Mouse (Mus musculus) midbrain, embryonic 14.5 days (tissue): ENCODE results near the gene Tuba1b. TPM values are rescaled to one million over a fixed set of nuclear protein-coding genes. Genes with fewer than 3 reads are reported as not detected.
A peak's percentile ranks its signal among the peaks of the same experiment; 100 is the strongest.

Experiments used
- ATAC-seq: fragments of 200-750 bp; cut with Nextera tagmentation; 2 replicates; pipeline ENCODE4 v1.8.0; 2017; ENCODE audit warnings: moderate number of reproducible peaks, moderate library complexity; ENCODE audit not compliant: low FRiP score, low TSS enrichment
- DNase-seq: peaks from one replicate; pipeline ENCODE4 v3.0.0-alpha.2; 2015
- H3K27ac ChIP-seq: fragments of 300-500 bp; sonication (generic); replicated peaks from 2 replicates; pipeline ENCODE4 v1.5.1; 2014; ENCODE audit warnings: mild to moderate bottlenecking, low read depth, low read length, moderate library complexity
- H3K27me3 ChIP-seq: fragments of 300-500 bp; sonication (generic); 2 replicates; pipeline ENCODE4 v1.6.1; 2014; ENCODE audit warnings: low read length, control low read depth, mixed read lengths; ENCODE audit not compliant: control insufficient read depth, insufficient read depth
- H3K36me3 ChIP-seq: fragments of 300-500 bp; sonication (generic); 2 replicates; pipeline ENCODE4 v1.6.1; 2014; ENCODE audit warnings: low read length, control low read depth; ENCODE audit not compliant: control insufficient read depth, insufficient read depth
- H3K4me1 ChIP-seq: fragments of 300-500 bp; sonication (generic); 2 replicates; pipeline ENCODE4 v1.6.1; 2014; ENCODE audit warnings: mild to moderate bottlenecking, antibody characterized with exemption, low read length, control low read depth; ENCODE audit not compliant: control insufficient read depth, insufficient read depth
- H3K4me2 ChIP-seq: fragments of 300-500 bp; sonication (generic); 2 replicates; pipeline ENCODE4 v1.6.1; 2014; ENCODE audit warnings: mild to moderate bottlenecking, low read length, moderate library complexity
- H3K4me3 ChIP-seq: fragments of 300-500 bp; sonication (generic); replicated peaks from 2 replicates; pipeline ENCODE4 v1.5.1; 2014; ENCODE audit warnings: low read depth, low read length
- H3K9ac ChIP-seq: fragments of 300-500 bp; sonication (generic); replicated peaks from 2 replicates; pipeline ENCODE4 v1.6.1; 2014; ENCODE audit warnings: mild to moderate bottlenecking, low read length, moderate library complexity
- H3K9me3 ChIP-seq: fragments of 300-500 bp; sonication (generic); 2 replicates; pipeline ENCODE4 v1.6.1; 2016; ENCODE audit warnings: low read length, control low read depth, mixed read lengths; ENCODE audit not compliant: control insufficient read depth
- whole genome bisulfite sequencing: fragments of 180-500 bp; shearing (Covaris S2); extraction: QIAGEN DNeasy Blood & Tissue Kit; methylation state at CpG from one replicate; pipeline ENCODE4 v1.1.7; 2014; 5-methylcytosine and 5-hydroxymethylcytosine counted together
- polyA plus RNA-seq: library from polyadenylated mRNA; unstranded; fragments of >200 nt; fragmentation: Nextera tagmentation; extraction: Ambion mirVana; gene quantifications from 2 replicates; pipeline ENCODE4 v1.2.1, GENCODE M21; 2014

Gene Tuba1b
- polyA plus RNA-seq, 1 experiment from 2014 or later = 1,120 TPM

- H3K27ac ChIP-seq = peak overlapping the region; percentile 58; the same call in 1 of the 2 replicates
- peaks cover 12% of the 10 kb centered on the region for H3K4me1 ChIP-seq
- no peak for DNase-seq
- no peak for ATAC-seq
- peaks cover 17% of the 10 kb centered on the region for H3K36me3 ChIP-seq
- H3K9ac ChIP-seq = peak overlapping the region; percentile 68
- peak overlapping the region; percentile 34 for H3K4me3 ChIP-seq
- H3K9me3 ChIP-seq = no peaks in the 10 kb centered on the region
- peak overlapping the region; percentile 83 for H3K4me2 ChIP-seq
- no peaks in the 10 kb centered on the region for H3K27me3 ChIP-seq
- WGBS = 29% methylated on average over 3 of the region's 3 CpGs
Observed at GRCm38 (mm10) chr15:98949607-98949892, 15.2 kb upstream of the Tuba1b start.

DNA sequence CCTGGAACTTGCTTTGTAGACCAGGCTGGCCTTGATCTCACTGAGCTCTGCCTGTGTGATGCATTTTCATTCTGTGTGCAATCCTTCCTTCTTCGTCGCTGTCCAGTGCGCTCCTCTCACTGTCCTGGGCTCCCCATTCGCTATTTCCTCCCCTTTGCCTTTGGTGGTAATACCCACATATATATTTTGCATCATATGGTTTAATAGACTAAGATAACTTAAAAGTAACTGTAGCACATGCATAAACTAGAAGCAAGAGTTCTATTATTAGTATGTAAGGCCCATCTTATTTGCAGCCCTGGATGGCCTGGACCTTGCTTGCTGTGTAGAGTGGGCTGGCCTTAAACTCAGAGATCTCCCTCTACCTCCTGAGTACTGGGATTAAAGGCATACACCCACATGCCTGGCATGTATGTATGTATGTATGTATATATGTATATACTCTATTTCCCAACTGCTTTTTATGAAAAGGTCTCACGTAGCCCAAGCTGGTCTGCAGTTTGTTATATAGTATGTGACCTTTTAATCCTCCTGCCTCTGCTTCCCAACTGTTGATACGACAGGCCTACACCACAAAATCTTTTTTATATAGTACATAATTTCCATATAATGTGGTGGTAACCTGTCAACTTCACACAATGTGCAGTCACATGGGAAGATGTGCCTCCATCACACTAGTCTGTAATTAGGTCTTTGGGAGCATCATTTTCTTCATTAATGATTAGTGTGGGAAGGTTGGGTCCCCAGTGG, 14.7 kb upstream of the Tuba1b start:
- peak overlapping the region; percentile 34 for H3K4me3 ChIP-seq
- H3K27me3 ChIP-seq = no peaks in the 10 kb centered on the region
- peak overlapping the region; percentile 58 for H3K27ac ChIP-seq
- peaks cover 12% of the 10 kb centered on the region for H3K4me1 ChIP-seq
- H3K9ac ChIP-seq = peak overlapping the region; percentile 68
- peaks cover 17% of the 10 kb centered on the region for H3K36me3 ChIP-seq
- no peaks in the 10 kb centered on the region for H3K9me3 ChIP-seq
- DNase-seq = peak; percentile 62
- 46% methylated on average over 6 of the region's 6 CpGs for WGBS
- H3K4me2 ChIP-seq = peak overlapping the region; percentile 83
- ATAC-seq = peak; percentile 15; the same call in 1 of the 2 replicates

GRCm38 (mm10) chr15:98948382-98948781, 14.0 kb upstream of the Tuba1b start:
- Histone ChIP-seq H3K4me2 (peak overlapping the region; percentile 83), H3K27me3 (no peaks in the 10 kb centered on the region), H3K9ac (peak overlapping the region; percentile 68), H3K36me3 (peaks cover 17% of the 10 kb centered on the region), H3K4me1 (peaks cover 12% of the 10 kb centered on the region), H3K4me3 (peak overlapping the region; percentile 34), H3K27ac (peak overlapping the region; percentile 72), H3K9me3 (no peaks in the 10 kb centered on the region)
- DNase-seq (peak; percentile 44), ATAC-seq (no peak)

- no peaks in the 10 kb centered on the region for H3K9me3 ChIP-seq
- DNase-seq (peak; percentile 38), ATAC-seq (0 out of 2 replicates have a peak, but pooled peaks have one; percentile 16)
- 19% methylated on average over 3 of the region's 3 CpGs for WGBS
- peak overlapping the region; percentile 34 for H3K4me3 ChIP-seq
- no peaks in the 10 kb centered on the region for H3K27me3 ChIP-seq
- H3K27ac ChIP-seq = peak overlapping the region; percentile 72
- H3K4me1 ChIP-seq = peaks cover 12% of the 10 kb centered on the region
- peak overlapping the region; percentile 68 for H3K9ac ChIP-seq
- H3K36me3 ChIP-seq = peaks cover 17% of the 10 kb centered on the region
- H3K4me2 ChIP-seq = peak overlapping the region; percentile 83
Observed at GRCm38 (mm10) chr15:98947884-98948283, 13.5 kb upstream of the Tuba1b start.

DNA sequence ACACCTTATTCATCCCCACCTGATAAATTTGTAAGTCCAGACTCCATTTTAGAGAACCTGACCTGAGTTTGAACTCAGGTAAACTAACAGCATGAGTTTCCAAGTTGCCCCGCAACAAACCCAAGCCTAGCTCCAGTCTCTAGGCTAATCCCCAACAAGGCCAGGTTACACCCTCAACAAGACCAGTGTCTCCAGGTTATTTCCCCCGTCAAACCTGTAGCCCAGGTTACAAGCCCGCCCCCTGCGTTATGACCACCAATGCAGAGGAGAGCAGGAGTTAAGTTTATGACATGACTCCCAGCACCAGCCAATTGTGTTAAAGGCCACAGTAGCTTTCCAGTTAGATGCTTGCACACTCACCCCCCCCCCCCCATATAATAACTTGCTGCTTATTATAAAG, 8.8 kb upstream of the Tuba1b start:
- ATAC-seq = no peak
- Histone ChIP-seq H3K36me3 (no peaks in the 10 kb centered on the region), H3K4me3 (no peak overlapping the region), H3K4me1 (peaks cover 8% of the 10 kb centered on the region), H3K27ac (no peak overlapping the region), H3K4me2 (no peak overlapping the region), H3K27me3 (no peaks in the 10 kb centered on the region), H3K9ac (no peak overlapping the region), H3K9me3 (no peaks in the 10 kb centered on the region)
- WGBS = 88% methylated on average over 4 of the region's 4 CpGs
- DNase-seq = no peak

GRCm38 (mm10) chr15:98942081-98942480, 7.7 kb upstream of the Tuba1b start:
- Histone ChIP-seq H3K4me2 (no peak overlapping the region), H3K27me3 (no peaks in the 10 kb centered on the region), H3K9ac (no peak overlapping the region), H3K27ac (no peak overlapping the region), H3K36me3 (no peaks in the 10 kb centered on the region), H3K4me3 (no peak overlapping the region), H3K4me1 (no peaks in the 10 kb centered on the region), H3K9me3 (no peaks in the 10 kb centered on the region)
- WGBS = 77% methylated on average over 4 of the region's 4 CpGs
- ATAC-seq (no peak), DNase-seq (peak; percentile 41)

DNA sequence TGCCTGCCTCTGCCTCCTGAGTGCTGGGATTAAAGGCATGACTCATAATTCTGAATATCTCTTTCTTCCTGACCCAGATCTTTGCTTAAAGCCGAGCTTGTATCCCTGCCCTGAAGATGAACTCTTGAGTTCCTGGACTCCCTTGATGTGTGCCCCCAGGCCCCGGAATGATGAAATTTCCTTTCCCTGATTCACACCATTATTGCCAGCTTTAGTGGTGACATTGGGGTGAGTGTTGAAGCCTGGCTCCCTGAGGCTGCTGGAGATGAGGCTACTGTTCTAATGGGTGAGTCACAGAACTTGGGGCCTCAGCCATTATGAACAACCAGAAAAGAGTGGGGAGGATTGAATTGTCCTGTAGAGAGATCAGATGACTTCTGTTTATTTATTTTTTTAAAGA, 7.2 kb upstream of the Tuba1b start:
- Histone ChIP-seq H3K36me3 (no peaks in the 10 kb centered on the region), H3K4me1 (no peaks in the 10 kb centered on the region), H3K9me3 (no peaks in the 10 kb centered on the region), H3K27me3 (no peaks in the 10 kb centered on the region), H3K27ac (no peak overlapping the region), H3K4me3 (no peak overlapping the region), H3K9ac (no peak overlapping the region), H3K4me2 (no peak overlapping the region)
- 88% methylated on average over 2 of the region's 2 CpGs for WGBS
- ATAC-seq = no peak
- no peak for DNase-seq

DNA sequence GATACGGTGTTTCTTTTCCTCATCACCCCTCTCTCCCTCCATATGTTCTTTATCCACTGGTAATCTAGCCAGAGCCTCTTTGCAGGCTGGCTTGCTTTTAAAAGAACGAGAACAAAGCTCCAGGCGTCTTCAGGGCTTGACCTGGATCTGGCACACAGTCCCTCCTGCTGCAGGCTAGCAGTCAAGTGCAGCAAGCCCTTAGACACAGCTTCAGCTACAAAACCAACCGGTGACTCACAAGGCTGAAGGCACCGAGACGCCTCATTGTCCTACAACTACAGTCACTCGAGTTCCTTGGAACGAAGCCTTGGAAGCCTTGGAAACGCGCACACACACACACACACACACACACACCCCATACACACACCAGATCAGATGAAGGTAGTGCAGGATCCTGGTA, 6.5 kb upstream of the Tuba1b start:
- H3K9me3 ChIP-seq = no peaks in the 10 kb centered on the region
- no peak overlapping the region for H3K9ac ChIP-seq
- H3K36me3 ChIP-seq = no peaks in the 10 kb centered on the region
- no peaks in the 10 kb centered on the region for H3K27me3 ChIP-seq
- no peaks in the 10 kb centered on the region for H3K4me1 ChIP-seq
- no peak for ATAC-seq
- no peak overlapping the region for H3K27ac ChIP-seq
- no peak overlapping the region for H3K4me3 ChIP-seq
- peak; percentile 23 for DNase-seq
- whole genome bisulfite sequencing = 57% methylated on average over 10 of the region's 10 CpGs
- no peak overlapping the region for H3K4me2 ChIP-seq

- H3K4me2 ChIP-seq = peak overlapping the region; percentile 86
- DNase-seq (peak; percentile 100), ATAC-seq (peak; percentile 87)
- peak overlapping the region; percentile 73 for H3K4me3 ChIP-seq
- under 1% methylated on average over 35 of the region's 35 CpGs for WGBS
- peak overlapping the region; percentile 98 for H3K27ac ChIP-seq
- peaks cover 15% of the 10 kb centered on the region for H3K4me1 ChIP-seq
- H3K9me3 ChIP-seq = no peaks in the 10 kb centered on the region
- peaks cover 18% of the 10 kb centered on the region for H3K36me3 ChIP-seq
- H3K9ac ChIP-seq = peak overlapping the region; percentile 84
- H3K27me3 ChIP-seq = no peaks in the 10 kb centered on the region
Observed at GRCm38 (mm10) chr15:98933833-98934216, 540 bp downstream of the Tuba1b start.
